Mouse (Mus musculus) liver, adult 2 months (tissue): ENCODE measurements at regions not wholly inside any gene's neighbourhood (a gene's known extent, or its start where the extent isn't known, plus 50 kb on each side); places are given as distances from the start of the nearest gene placed in this dataset.

Source experiments
- DNase-seq: peaks from one replicate; pipeline ENCODE4 v3.0.0-alpha.2; 2011; ENCODE audit warnings: low read depth, low spot score; ENCODE audit errors: extremely low read depth
- H3K27ac ChIP-seq: fragments of 200-500 bp; replicated peaks from 2 replicates; pipeline ENCODE4 v1.5.1; 2012; ENCODE audit warnings: low read depth, mild to moderate bottlenecking, control low read depth, inconsistent platforms, low read length; ENCODE audit not compliant: insufficient read depth
- H3K27me3 ChIP-seq: fragments of 200-500 bp; 2 replicates; pipeline ENCODE4 v1.6.1; 2012; ENCODE audit warnings: mild to moderate bottlenecking, moderate library complexity, low read length, inconsistent platforms; ENCODE audit not compliant: control insufficient read depth, insufficient read depth
- H3K36me3 ChIP-seq: fragments of 200-500 bp; 2 replicates; pipeline ENCODE4 v1.6.1; 2012; ENCODE audit warnings: low read length, inconsistent platforms; ENCODE audit not compliant: control insufficient read depth, insufficient read depth
- H3K4me1 ChIP-seq: fragments of 200-500 bp; 2 replicates; pipeline ENCODE4 v1.6.1; 2011; ENCODE audit warnings: low read length; ENCODE audit not compliant: control insufficient read depth, insufficient read depth
- H3K4me3 ChIP-seq: fragments of 200-500 bp; 2 replicates; pipeline ENCODE4 v1.5.1; 2011; ENCODE audit warnings: low read depth, mild to moderate bottlenecking, control low read depth, low read length, moderate library complexity; ENCODE audit not compliant: insufficient read depth
- H3K79me2 ChIP-seq: fragments of 200-500 bp; 2 replicates; pipeline ENCODE4 v1.6.1; 2012; ENCODE audit warnings: inconsistent platforms, mild to moderate bottlenecking, low read length, moderate library complexity; ENCODE audit not compliant: control insufficient read depth, insufficient read depth
- H3K9ac ChIP-seq: fragments of 200-500 bp; 2 replicates; pipeline ENCODE4 v1.6.1; 2012; ENCODE audit warnings: low read depth, mild to moderate bottlenecking, control low read depth, inconsistent platforms, low read length
- CTCF ChIP-seq: fragments of 200-500 bp; IDR thresholded peaks from 2 replicates; pipeline ENCODE4 v1.5.1; 2011; ENCODE audit warnings: low read depth, low read length, control low read depth
- POLR2A ChIP-seq: fragments of 200-500 bp; IDR thresholded peaks from 2 replicates; pipeline ENCODE4 v1.6.1; 2011; ENCODE audit warnings: low read length, control low read depth; ENCODE audit not compliant: insufficient read depth; ENCODE audit errors: extremely low read depth
- WGBS: fragments of 180-500 bp; shearing (Covaris S2); methylation state at CpG from one replicate; pipeline ENCODE4 v1.1.7; 2018; 5-methylcytosine and 5-hydroxymethylcytosine counted together

DNA sequence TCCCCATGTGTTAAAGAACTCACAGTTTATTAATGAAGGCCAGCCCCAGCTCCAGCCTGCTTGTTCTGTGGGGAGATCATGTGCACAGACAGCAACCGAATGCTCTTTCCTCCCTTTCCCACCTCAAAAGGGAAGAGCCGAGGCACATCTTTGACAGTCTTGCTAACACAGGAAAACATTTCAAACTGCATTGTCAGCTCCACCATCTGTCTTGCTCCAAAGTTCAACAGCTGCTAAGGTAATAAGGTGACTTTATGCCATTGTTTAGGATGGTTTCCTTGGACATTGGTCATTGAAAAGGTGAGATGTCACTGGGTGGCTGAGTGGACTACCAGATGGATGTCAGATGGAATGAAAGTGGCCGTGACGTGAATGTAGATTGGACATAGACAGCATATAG is 58.0 kb upstream of the Cep85l start:
- peaks cover 6% of the 10 kb centered on the region; the same call in 1 of the 2 replicates for H3K4me1 ChIP-seq
- no peak overlapping the region for H3K4me3 ChIP-seq
- 80% methylated on average over 4 of the region's 4 CpGs for WGBS
- no peaks in the 10 kb centered on the region for H3K79me2 ChIP-seq
- TF ChIP-seq POLR2A (no peak), CTCF (no peak)
- no peaks in the 10 kb centered on the region for H3K27me3 ChIP-seq
- no peaks in the 10 kb centered on the region for H3K36me3 ChIP-seq
- DNase-seq, result no peak
- H3K9ac ChIP-seq, result no peak overlapping the region
- no peak overlapping the region for H3K27ac ChIP-seq

DNA sequence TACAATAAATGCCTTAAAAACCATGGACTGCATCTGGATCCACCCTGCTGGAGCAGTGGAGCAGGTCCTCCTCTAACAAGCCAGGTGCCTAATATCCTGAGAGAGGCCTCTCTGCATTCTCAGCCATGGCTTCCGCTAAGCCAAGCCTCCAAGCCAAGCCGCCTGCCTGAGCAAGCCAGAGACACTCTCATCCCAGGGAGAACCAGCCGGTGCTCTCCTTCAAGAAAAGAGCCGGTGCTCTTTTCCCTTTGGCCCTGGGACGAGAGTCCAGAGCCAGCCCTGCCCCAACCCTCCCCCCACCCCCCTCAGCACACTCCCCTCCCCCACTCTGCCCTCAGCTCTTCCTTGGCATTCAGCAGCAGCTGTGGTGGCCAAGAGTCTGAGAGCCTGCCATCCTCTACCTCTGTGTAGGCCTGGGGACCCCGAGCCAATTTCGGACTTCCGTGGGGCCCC is 56.3 kb upstream of the Cep85l start:
- no peaks in the 10 kb centered on the region for H3K79me2 ChIP-seq
- no peak overlapping the region for H3K27ac ChIP-seq
- H3K4me1 ChIP-seq, result peaks cover 6% of the 10 kb centered on the region; the same call in 1 of the 2 replicates
- H3K9ac ChIP-seq, result no peak overlapping the region
- no peaks in the 10 kb centered on the region for H3K36me3 ChIP-seq
- no peak for DNase-seq
- H3K27me3 ChIP-seq, result no peaks in the 10 kb centered on the region
- no peak overlapping the region for H3K4me3 ChIP-seq
- 81% methylated on average over 8 of the region's 8 CpGs for WGBS
- TF ChIP-seq POLR2A (no peak), CTCF (no peak)

DNA sequence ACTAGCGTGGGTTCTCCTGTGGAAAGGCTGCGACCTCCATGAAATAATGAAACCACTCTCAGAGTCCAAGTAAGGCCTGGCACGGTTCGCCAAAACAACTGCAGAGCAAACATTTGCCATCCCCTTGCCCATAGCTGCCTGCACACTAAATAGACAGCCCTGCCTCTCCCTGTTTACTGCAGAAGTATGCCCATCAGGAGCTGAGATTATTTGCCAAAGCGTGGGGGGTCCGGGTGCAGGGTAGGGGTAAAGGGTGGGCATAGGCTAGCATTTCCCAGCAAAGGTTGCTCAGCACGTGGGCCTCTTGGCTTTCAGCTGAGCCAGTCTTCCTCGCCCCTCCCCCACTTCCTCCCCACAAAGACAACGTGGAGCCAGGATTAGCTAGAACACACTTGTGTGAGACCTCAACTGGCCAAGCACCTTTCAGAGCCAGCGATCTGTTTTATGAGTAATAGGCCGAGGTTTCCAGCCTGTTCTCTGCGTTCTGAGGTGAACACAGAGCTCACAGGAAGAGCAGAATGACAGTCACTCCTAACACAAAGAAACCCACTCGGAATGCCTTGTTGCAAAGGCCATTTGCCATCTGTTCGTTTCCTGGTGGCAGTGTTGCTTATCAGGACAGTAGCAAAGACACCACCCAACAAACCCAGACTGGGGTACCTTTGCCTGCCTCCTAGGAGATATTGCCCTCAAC is 55.6 kb upstream of the Cep85l start:
- H3K9ac ChIP-seq, result peak overlapping the region; percentile 32; the same call in 1 of the 2 replicates
- no peak overlapping the region for H3K4me3 ChIP-seq
- no peaks in the 10 kb centered on the region for H3K79me2 ChIP-seq
- H3K4me1 ChIP-seq, result peaks cover 6% of the 10 kb centered on the region; the same call in 1 of the 2 replicates
- no peaks in the 10 kb centered on the region for H3K36me3 ChIP-seq
- TF ChIP-seq CTCF, result no peak
- TF ChIP-seq POLR2A, result no peak
- DNase-seq, result peak; percentile 64
- WGBS, result 34% methylated on average over 14 of the region's 14 CpGs
- H3K27ac ChIP-seq, result peak overlapping the region; percentile 75
- H3K27me3 ChIP-seq, result no peaks in the 10 kb centered on the region

DNA sequence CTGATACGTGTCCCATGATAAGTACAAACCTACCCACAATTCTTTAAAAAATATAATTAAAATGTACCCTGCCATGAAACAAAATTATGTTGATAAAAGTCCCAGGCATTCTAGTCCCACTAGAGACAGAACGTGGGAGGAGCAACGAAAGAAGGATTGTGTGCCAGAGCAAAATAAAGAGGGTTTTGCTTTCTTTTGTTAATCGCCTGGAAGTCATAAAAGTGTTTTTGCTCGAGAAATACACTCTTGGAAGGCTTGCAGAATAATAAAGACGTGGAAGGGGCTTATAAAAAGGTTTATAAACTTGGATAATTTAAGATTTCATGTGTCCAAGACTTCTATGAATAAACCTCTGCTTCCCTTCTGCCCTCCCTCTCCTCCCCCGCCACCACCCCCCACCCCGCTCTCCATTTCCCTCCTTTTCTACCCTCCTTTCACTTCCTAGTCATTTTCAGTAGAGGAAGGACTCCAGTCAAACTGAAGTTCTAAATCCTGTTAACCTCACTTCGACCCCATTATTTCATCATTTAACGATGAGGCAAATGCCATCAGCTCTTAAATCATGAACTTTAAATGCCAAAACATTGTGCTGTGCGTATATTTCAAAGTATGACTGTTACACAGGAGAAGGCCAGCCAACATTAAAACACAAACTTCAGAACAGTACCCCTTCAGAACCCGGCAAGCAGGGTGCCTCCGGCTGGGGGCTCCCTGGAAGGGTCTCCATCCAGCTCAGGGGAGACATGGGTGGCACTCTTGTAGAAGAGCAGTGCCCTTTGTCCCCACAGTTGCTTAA is 54.8 kb upstream of the Cep85l start:
- H3K79me2 ChIP-seq, result no peaks in the 10 kb centered on the region
- H3K4me1 ChIP-seq, result peaks cover 6% of the 10 kb centered on the region; the same call in 1 of the 2 replicates
- peak overlapping the region; percentile 23; the same call in 1 of the 2 replicates for H3K4me3 ChIP-seq
- H3K27me3 ChIP-seq, result no peaks in the 10 kb centered on the region
- TF ChIP-seq CTCF (no peak), POLR2A (no peak)
- peak; percentile 62 for DNase-seq
- 65% methylated on average over 13 of the region's 13 CpGs for WGBS
- peak overlapping the region; percentile 32; the same call in 1 of the 2 replicates for H3K9ac ChIP-seq
- no peaks in the 10 kb centered on the region for H3K36me3 ChIP-seq
- peak overlapping the region; percentile 75 for H3K27ac ChIP-seq

DNA sequence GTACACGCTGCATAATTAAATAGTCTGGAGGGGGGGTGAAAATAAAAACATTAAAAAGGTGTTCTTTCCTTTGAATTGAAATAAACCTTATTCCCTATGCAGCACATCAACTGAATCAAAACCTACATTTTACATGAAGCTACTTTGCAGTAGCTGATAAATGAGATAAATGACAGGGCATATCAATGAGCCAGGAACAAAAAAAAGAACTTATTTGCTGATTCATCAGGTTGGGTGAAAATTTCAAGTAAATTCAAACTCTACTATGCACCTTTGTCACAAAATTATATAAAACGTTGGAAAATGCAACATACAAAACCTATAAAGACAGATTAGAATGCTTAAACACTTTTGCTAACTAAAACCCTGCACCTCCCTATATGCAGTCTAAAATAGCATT is 53.0 kb upstream of the Cep85l start:
- Histone ChIP-seq H3K27me3 (no peaks in the 10 kb centered on the region), H3K9ac (no peak overlapping the region), H3K4me1 (peaks cover 6% of the 10 kb centered on the region; the same call in 1 of the 2 replicates), H3K4me3 (no peak overlapping the region), H3K36me3 (no peaks in the 10 kb centered on the region), H3K79me2 (no peaks in the 10 kb centered on the region), H3K27ac (no peak overlapping the region)
- TF ChIP-seq CTCF (no peak), POLR2A (no peak)
- DNase-seq, result no peak
- WGBS, result 90% methylated on average over 2 of the region's 2 CpGs
